Mouse (Mus musculus): Measurements from ENCODE around the gene Insl6. TPM values are rescaled to one million over a fixed set of nuclear protein-coding genes. Genes with fewer than 3 reads are reported as not detected.

Gene Insl6
- total RNA-seq (2023): not detected

DNA sequence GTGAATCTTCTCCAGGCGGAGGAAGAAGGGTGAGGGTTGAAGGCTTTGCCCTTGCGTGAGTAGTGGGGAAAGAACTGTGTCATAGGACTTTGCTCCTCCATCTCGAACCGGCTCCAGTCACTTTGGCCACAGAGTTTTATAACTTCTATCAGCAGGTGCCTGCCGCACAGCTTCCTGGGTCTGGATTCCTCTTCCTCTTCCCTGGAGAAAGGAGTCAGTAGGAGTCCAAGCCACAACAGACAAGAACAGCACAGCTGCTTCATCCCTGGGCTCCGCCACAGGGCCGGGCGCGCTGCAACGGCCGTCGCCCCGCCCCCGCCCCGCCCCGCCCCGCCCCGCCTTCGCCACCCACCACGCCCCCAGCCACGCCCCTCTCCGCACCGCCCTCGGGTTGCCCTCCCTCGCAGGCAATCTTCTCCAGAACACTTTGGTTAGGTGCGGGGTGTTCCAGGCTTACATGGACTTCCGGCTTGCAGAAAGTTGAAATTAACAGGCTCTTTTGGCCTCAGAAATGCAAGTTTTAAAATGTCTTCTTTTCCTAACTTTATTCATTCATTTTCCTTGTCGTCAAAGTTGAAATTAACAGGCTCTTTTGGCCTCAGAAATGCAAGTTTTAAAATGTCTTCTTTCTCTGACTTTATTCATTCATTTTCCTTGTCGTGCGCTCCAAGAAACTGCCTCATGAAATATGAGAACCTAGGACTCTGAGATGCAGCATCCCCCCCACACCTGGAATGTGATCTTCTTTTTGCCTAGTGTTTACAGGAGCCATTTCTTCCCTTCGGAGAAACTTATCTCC, at the start of gene Insl6:
Gene Insl6 (minus strand): TSS at position 304 of the 799 bp plus-strand sequence.

DNA sequence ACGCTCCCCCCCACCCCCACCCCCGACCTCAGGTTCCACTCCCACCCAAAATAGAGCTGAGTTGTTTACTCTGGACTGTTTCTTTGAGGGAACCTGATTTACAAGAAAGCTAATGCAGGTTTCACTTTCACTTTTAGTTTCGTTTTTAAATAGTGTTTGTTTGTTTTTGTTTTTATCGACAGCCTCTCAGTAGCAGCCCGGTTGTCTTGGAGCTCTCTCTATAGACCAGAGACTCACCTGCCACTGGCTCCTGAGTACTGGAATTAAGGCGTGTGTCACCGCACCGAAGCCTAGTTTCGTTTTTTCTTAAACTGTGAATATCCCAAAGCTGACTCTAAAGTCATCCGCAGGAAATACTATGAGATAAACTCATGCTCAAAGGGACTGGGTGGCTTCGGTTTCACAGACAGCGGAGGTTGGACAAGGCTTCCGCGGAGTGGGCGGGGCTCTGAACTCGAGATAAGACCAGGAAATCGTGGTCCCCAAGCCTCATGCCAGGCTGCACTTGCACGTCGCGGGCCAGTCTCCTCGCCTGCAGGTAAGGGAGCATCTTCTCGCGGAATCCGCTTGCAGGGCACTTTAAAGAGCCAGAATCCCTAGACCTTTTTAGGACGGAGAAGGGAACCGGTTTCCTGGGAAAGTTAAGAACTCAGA, 41.9 kb upstream of the Insl6 start, which contains the start of the genes Plgrkt and Cd274:
Gene Plgrkt (minus strand): TSS at position 422 of the 654 bp plus-strand sequence.
Gene Cd274 (plus strand): TSS at position 487 of the 654 bp plus-strand sequence.

DNA sequence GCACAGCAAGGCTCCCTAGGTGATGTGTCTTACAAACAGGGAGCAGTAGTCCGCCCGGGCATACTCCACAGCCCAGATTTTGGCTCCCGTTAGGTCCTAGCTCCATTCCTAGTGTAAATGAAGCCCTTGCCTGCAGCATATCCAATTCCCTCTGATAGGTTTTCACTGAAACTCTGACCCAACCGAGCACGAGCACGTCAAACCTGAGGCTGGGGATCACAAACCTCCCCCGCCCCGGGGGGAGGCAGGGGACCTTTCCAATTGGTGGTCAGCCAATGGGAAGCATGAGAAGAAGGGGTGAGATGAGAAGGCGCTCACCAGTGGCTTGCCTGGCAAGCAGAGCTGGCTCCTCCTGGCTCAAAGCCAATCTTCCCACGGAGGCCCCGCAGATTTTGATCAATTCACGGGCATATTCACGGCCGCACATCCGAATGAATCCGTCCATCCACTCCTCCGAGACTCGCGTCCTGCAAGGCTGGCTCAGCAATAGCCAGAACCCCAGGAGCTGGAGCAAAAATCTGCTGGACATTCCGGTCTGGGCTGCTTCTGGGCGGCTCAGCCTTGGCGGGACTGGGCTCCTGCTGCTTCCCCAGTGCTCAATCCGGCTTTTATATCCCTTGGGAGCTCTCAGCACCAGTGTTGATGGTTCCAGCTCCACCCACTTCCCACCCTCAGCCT, 9.1 kb upstream of the Insl6 start, which contains the start of gene Rln1:
Gene Rln1 (minus strand): TSS at position 603 of the 678 bp plus-strand sequence.

Other genes starting within 250 kb of the Insl6 start
- 1 to 10 TPM; 6.4 to 8.4 TPM for gene Rcl1, start 224.0 kb downstream of the Insl6 start, total RNA-seq (2023)
- gene Jak2, start 73.5 kb downstream of the Insl6 start, total RNA-seq (2023): 10 to 100 TPM; 43.0 to 47.1 TPM
- gene Rln1, start 9.3 kb upstream of the Insl6 start, total RNA-seq (2023): not detected
- gene Plgrkt, start 42.0 kb upstream of the Insl6 start, total RNA-seq (2023): 10 to 100 TPM; 48.3 to 57.3 TPM
- gene Cd274, start 42.1 kb upstream of the Insl6 start, total RNA-seq (2023): 1 to 10 TPM; 5.4 to 6.5 TPM
- under 1 TPM in 1 of 2 experiments, not detected in 1; 0.29 TPM for gene Pdcd1lg2, start 85.6 kb upstream of the Insl6 start, total RNA-seq (2023)
- gene Ric1, start 196.9 kb upstream of the Insl6 start, total RNA-seq (2023): 10 to 100 TPM; 23.3 to 23.4 TPM